Mouse (Mus musculus) mature B cell (primary cell): ENCODE measurements around the gene Sh3bp4.

Source experiments
- in situ Hi-C: fragments of 300-500 bp; cut with MboI; formaldehyde crosslinking; loops from 2 replicates; pipeline ENCODE4 v1.14.3; 2019

The Sh3bp4 gene

DNA sequence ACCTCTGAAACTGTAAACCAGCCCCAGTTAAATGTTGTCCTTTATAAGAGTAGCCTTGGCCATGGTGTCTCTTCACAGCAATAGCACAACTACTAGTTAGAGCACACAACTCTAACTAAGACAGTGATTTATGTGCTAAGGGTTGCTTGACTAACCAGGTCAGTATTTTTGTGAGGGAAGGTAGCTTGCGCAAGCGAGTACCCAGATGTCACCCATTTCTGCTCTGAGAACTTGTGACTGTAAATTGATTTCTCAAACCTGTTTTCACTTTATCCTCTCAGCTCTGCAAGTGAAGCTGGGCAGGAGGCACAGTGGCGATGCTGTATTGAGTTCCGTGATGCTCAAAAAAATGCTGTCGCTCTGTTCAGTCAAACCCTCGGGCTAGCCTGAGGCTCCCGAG is 117.2 kb downstream of the Sh3bp4 start:
- in situ Hi-C loops: no loop called here

DNA sequence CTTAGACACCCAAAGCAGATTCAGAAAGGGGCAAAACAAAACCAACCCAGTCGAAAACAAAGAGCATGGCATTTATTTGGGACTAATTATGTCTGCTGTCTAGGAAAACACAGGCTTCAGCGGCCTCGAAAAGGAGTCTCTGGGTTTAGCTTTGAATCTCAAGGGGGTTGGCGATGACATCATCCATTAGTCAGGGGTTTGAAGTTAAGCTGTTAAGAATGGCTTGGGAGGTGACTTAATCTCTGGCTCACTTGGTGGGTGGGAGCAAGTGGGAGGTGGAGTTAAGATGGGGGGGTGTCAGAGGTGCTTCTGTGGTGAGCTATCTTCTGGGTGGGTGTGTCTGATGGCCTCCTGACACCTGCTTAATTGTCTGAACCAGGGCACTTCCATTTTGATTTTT is 117.9 kb downstream of the Sh3bp4 start:
- in situ Hi-C loops: no loop called here

DNA sequence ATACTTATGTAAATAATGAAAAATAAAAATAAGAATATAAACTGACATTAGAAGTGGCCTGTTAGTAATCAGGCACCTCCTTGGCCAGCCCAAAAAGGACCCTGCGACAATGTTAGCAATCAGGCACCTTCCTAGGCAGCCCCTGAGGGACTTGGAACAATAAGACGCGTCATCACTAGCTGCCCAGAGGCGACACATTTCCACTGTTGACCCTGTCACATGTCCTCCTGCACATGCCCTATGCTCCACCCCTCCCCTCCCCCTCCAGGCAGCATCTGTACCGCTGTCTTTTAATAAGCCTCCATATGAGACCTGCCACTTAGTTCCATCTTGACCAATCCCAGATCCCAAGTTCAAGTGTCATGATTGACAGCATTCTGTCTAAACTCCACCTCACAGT is 119.0 kb downstream of the Sh3bp4 start:
- in situ Hi-C loops: no loop called here

DNA sequence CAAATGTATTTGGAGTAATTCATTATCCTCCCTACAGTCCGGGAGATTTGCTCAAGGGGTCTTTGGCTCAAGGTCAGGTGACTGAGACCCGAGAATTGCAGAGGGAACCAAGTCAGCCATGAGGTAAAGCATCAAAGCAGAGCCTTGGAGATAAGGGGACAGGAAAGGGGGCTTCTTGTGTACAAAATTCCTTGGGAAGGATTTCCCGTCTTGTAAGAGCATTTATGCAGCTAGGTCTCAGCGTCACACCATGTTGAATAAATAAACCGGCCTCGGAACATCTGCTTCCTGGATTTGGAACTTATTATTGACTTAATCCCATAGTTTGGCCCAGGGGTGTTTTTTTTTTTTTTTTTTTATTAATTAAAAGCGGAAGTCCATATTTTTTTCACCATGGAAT is 120.4 kb downstream of the Sh3bp4 start:
- in situ Hi-C loops: no loop called here

DNA sequence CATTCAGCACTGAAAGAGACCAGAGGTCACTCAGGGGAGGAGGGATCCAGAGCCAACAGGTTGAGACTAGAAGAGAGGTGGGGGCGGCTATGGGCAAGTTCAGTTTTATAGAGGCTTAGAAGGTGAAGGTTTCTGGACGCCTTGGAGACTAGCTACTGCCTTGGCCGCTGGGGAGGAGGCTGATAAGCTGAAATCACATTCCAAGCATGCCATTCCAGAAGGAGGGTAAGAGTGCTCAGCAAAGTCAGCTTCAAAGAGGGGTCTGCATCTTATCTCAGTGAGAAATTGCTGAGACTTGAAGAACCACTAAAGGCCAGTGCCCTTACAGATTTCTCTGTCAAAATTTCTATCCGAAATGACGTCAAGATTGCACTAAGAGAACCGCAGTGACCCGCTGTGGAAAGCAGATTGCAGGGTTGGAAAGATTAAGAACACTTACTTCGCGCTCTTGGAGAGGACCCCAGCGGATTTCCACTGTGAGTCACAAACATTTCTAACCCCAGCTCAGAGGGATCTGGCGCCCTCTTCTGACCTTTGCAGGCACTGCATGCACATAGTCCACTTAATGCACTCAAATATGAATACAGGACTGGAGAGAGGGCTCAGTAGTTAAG is 121.0 kb downstream of the Sh3bp4 start:
- in situ Hi-C loops: no loop called here

DNA sequence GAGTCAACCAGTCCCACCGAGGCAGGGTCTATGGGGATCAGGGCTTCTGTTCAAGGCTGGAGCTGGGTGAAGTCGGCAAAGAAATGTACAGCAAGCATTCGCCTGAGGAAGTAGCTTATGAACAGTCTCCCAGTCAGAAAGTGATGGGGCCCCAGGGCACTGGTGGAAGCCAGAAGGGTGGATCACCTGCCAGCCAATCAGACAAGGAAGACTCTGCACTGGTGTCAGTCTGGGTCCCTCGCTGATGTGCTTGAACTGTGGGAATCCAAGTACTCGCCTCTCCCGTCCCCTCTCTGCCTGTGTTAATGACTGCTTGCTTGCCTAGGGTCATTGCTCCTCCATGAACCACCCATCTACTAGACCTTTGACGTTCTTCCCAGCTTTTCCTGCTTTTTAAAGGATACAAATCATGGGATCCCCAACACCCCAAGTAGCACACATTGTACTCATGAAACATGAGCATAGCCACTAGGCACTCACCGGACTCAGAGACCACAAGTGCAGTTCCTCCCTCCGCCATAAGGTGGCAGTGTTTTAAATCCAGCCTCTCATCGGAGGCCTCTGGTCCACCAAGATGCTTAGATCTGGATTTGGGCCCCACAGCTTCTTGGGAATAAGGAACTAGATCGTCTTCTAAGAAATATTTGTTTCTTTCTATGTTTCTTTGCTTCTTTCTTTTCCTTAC is 122.5 kb downstream of the Sh3bp4 start:
- in situ Hi-C loops: no loop called here

DNA sequence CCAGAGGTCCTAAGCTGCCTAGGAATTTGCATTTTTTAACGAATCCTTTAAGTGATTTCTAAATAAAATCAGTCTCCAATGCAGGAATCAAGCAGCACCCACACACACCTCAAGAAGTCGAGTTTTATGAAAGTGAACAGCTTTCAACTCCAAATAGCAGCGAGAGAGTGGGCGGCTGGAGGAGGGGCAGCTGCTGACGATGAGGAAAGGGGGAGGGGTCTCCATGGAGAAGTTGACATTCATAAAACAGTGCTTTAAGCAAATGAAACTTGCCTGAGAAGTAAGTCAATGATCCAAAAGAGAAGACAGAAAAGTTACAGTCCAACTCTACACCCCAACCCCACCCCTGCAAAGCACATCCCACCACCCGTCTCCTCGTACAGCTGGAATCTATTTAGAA is 123.4 kb downstream of the Sh3bp4 start:
- in situ Hi-C loops: no loop called here

DNA sequence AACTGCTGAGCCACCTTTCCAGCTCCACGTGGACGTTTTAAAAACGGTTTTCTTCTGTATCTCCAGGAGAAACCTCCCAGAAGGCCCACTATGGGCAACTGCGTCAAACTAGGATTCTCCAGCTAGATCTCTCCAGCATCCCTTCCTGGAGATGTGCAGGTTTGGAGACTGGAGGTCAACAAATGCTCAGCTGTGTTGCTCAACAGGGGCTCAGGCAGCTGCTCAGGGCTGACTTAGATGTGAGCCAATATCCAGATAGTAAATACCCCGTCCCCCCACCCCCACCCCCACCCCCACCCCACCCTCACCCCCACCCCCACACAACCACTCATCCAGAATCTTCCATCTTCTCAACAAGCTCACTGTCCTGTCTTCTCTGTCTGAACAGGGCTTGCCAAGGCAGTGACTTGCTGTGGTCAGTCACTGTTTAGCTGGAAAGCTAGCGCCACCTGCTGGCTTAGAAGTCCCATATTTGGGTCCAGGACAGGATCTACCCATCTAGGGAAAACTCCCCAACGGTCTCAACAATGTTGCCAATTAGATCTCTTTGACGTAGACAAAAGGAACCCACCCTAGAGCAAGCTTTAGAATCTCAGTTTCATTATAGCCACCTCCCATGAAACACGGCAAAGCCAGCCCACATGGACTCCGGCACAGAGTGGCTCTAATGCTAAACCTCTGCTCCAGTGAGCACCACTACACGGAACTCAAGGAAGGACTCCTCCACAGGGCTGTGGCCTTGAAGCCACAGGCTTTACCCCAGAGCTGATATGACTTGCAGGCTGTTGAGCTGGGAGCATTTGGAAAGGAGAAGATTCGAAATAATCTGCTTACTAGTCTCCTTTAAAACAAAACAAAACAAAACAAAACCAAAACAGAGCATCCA is 125.9 kb downstream of the Sh3bp4 start:
- in situ Hi-C loops: no loop called here
